Mouse (Mus musculus): ENCODE results near the gene Tspan3.
A peak's percentile ranks its signal among the peaks of the same experiment; 100 is the strongest.

Gene Tspan3

GRCm38 (mm10) chr9:56165377-56165776 lies at the start of gene Tspan3:
Tspan3 (minus strand) TSS chr9:56165477.
- DNase-seq = no peak

- DNase-seq = peak; percentile 65
These were observed 48.4 kb upstream of the Tspan3 start for GRCm38 (mm10) chr9:56213451-56214291.

- DNase-seq = no peak
These were observed 43.5 kb upstream of the Tspan3 start for GRCm38 (mm10) chr9:56208817-56209216.

DNA sequence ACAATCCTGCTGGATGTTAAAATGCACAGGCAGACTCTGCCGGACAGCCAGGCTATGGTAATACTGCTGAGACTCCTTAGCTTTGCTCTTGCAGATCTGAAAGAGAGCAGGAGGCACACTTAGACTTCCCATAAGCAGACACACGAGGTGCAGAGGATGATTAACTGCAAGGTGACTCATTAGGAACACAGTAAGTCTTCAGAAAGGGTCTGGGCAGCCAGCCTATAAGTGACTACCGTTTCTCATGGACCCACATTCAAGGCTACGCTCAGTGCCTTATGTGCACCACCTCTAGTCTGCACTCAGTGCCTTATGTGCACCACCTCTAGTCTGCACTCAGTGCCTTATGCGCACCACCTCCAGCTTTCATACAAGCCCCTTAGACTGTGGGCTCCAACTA lies 42.2 kb upstream of the Tspan3 start:
- no peak for DNase-seq

DNA sequence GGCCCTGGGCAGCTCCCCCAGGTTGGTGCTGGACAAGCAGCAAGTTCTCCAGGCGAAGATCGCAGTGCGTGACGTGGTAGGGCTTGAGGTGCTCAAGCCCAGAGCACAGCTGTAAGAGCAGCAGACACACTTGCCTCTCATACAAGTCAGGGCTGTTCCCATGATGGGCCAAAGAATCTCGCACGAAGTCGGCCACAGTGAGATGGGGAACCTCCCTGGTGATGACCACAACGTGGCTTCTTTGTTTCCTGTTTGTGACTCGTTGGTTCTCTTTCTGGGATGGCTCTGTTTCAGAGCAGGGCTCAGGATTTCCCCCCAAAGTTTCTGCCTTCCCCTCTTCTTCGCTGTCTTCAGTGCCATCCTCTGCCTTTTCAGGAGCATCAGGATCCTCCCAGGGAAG lies 41.8 kb upstream of the Tspan3 start:
- no peak for DNase-seq

DNA sequence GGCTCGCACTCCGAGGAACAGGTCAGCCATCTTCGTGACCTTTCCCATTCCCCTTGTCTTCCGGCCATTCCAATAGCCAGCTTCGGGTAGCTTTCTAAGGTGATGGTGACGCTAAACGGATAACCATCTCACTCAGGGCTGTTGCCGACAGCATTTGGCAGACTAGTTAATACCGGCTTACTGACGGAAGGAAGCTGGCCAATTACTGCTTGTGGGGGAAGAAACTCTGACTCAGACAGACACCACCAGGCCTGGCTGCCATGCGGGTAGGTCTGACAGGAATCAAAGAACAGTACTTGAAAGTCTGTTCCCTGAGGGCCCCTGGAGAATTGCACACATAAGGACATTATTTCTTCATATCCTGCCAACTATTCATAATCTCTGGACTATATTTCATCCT lies 40.1 kb upstream of the Tspan3 start:
- no peak for DNase-seq

GRCm38 (mm10) chr9:56204316-56204715 lies 39.0 kb upstream of the Tspan3 start:
- no peak for DNase-seq

DNA sequence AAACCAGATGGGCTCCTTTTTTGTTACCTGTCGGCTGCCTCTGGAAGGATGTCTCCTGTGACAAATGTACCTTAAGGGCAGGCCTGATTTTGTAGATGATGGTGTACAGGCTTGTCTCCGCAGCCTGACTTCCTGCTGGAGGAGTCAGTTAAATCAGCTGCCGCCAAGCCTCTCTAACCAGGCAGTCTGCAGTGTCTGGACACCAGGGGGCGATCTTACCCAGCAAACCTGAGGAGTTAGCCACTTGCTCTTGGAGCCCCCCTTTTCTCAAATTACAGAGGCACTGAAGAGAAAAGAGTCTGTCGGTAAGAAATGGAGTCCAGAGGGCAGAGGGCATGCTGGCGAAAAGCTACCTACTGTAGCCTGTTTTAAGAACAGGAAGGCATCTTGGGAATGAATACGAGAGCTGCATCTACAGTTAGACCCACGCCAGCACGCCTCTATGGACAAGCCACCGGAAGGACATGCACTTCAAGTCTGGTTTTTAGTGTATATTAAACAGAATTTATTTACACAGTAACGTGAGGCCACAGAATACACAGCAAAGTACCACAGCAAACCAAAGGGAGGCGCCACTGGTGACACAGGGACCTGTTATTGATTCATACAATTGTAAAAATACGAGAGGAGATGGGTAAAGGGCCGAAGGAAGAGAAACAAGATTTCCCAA lies 35.5 kb upstream of the Tspan3 start:
- peak; percentile 74 for DNase-seq

DNA sequence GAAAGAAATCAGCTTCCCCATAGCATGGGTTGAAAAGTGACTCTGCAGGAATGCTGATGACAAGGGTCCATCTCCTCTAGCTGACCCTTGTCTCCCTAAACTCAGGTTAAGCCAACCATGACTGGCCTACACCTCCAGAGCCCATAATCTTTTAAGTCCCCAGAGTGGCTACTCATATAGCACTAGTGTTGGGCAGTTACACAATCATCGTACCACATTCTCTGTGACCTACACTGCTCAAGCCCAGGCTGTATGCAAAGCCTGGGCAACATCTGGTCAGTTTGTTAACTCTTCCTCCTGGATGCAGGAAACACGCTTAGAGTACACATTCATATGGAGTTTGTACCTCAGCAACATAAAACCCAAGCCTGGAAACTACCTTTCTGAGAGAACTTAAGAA lies 34.9 kb upstream of the Tspan3 start:
- DNase-seq = no peak

- no peak for DNase-seq
These were observed 31.6 kb upstream of the Tspan3 start for GRCm38 (mm10) chr9:56196921-56197320.

DNA sequence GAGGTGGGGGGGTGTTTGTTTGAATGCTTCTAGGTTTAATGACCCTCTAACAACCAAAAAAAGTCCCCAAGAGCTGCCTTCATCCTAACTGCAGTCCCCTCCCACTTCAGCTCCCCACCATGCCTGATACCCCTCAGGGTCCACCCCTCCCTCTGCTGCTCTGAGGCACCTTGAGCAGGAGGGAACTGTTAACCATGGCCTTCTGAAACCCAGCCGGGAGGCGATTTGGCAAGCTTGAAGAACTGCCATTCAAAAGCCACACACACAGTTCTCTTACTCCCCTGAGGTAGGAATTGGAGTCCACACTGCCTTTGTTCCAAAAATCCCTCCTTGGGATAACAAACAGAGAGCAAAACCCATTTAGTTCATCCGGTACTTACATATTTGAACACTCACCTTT lies 29.9 kb upstream of the Tspan3 start:
- no peak for DNase-seq

DNA sequence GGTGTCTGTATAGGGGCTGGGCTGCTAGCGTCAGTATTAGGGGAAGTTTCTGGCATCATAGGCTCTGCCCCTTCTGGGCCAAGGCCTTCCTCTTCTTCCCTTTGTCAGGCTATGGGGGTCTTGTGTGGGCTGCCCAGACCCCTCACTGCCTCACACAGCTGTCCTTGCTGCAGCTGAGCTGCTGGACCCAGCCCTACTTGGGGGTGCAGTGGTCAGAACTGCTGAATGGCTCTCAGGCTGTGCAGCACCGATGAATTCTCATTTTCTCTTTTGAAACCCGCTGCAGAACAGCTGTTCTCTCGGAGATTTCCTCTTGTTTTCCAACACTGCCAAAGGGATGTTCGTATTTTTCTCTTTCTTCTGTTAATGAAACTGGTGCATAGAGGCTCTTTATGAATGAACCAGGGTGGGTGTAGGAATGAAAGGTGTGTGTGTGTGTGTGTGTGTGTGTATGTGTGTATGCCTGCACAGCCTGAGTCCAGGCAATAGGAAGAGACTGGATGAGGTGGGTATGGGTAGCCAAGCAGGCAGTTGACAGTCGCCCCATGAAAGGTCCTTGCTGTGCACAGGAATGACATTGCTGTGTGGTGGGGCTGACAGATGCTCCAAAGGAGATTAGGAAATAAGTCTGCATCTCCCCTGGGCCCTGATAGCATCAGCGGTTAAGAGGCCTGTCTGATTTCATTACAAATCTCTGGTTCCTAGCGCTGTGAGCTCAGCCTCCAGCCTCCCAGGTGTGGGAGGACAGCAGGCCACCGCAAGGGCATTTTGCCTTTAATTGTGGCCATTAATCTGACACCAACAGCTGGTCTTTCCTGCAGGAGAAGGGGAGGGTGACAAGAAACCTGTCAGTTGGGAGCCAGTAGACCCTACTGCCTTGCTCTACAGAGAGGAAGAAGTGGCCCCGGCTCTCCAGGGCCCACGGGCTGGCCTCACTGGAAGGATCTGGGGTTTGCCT lies 26.5 kb upstream of the Tspan3 start:
- no peak for DNase-seq

- no peak for DNase-seq
These were observed 15.0 kb upstream of the Tspan3 start for GRCm38 (mm10) chr9:56180118-56180781.

DNA sequence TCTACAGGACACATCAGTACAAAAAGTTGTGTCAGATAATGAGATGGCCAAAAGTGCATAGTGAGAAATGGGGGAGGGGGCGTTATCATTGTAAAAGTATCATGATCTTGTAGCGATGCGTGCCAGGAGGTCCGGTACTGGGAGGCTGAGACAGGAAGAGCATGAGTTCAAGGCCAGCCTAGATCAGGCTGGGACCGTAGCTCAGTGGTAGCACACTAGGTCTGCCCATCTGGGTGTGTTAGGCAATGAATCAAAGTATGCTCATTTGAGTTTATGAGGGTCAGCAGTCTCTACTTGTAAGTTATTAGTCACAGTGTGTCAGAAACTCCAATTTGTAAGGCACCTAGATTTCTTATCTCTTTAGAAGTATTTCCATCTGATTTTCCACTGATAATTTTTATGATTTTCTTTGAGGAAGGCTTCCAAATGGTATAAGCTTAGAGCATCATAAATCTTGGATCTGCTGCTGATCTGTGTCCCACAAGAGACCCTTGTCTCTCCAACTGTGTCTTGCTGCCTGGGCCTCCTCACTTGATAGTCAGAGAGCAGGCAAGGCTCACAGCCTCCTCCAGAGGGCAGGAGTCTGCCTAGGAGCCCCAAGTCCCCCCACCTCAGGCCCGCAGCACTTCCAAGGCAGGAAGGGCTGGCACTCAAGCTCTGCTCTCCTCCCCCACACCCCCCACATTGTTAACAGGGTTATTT lies 14.3 kb upstream of the Tspan3 start:
- DNase-seq = no peak

GRCm38 (mm10) chr9:56177354-56177753 lies 12.1 kb upstream of the Tspan3 start:
- no peak for DNase-seq

DNA sequence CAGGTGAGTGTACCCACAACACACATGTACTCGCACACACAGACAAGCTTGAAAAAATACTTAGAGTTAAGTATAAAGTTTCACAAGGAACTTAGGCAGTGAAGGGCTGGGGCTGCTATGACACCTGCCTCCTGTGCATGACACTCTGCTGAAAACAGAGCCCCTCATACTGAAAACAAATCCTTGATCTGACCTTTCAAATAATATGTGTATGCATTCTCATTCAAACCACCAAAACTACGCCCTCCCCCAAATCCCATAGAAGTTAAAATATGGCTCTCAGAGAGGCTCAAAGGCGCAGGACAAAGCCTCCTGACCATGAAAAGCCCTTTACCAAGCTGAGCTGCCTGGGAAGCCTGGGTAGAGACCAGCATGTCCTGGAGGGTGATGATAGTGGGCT lies 10.0 kb upstream of the Tspan3 start:
- no peak for DNase-seq

DNA sequence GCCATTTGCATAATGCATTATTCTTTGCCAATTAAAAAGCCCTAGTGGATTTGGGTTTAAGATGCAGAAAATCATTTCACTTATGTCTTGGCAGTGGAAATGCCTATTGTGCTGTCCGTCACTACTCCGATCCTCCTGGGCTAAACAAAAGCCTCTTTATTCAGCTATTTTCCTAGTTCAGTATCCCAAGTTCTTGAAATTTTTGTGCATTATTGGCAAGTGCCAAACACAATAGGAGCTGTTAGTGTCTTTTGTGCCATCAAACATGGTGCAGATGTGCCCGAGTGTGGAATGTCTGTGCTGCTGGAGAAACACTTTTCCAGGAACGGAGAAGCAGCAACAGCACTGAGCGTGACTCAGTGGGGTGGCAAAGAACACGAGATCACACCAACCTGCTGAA lies 2.4 kb upstream of the Tspan3 start:
- no peak for DNase-seq

GRCm38 (mm10) chr9:56166161-56166560 lies 884 bp upstream of the Tspan3 start:
- DNase-seq = no peak

- peak; percentile 95 for DNase-seq
These were observed 4.7 kb downstream of the Tspan3 start for GRCm38 (mm10) chr9:56160341-56161141.

GRCm38 (mm10) chr9:56159456-56159855 lies 5.8 kb downstream of the Tspan3 start:
- DNase-seq = no peak

- no peak for DNase-seq
These were observed 7.2 kb downstream of the Tspan3 start for GRCm38 (mm10) chr9:56158077-56158476.
